Mouse (Mus musculus): ENCODE measurements around the gene Gm21719. TPM values are rescaled to one million over a fixed set of nuclear protein-coding genes. Genes with fewer than 3 reads are reported as not detected.
"Not testable (repeated sequence)": the region's sequence is repeated elsewhere in the genome, so short reads cannot be mapped to it uniquely, and the experiment has no call there.

The Gm21719 gene
- not detected in 2 replicates for polyA plus RNA-seq (2015; fragmentation: Nextera tagmentation; extraction: Ambion mirVana)

GRCm38 (mm10) chrY:6682772-6683171, at the start of gene Gm21719:
Gm21719 (minus strand) TSS chrY:6682872.
- not testable (repeated sequence) for ATAC-seq (ENCODE audit: insufficient number of reproducible peaks, low FRiP score, low TSS enrichment, low read depth); H3K4me1 ChIP-seq; H3K9ac ChIP-seq; H3K27ac ChIP-seq (replicated peaks); H3K4me3 ChIP-seq (replicated peaks); H3K9me3 ChIP-seq (replicated peaks); H3K27me3 ChIP-seq; H3K36me3 ChIP-seq; H3K4me2 ChIP-seq (replicated peaks)
- whole genome bisulfite sequencing = 40% methylated on average over 1 of the region's 1 CpGs

Other genes with a start within 250 kb of the Gm21719 start
- not detected in 2 replicates for gene Gm28919, start 99.3 kb downstream of the Gm21719 start, polyA plus RNA-seq (2015; fragmentation: Nextera tagmentation; extraction: Ambion mirVana)
- not detected in 2 replicates for gene Gm20830, start 235.4 kb upstream of the Gm21719 start, polyA plus RNA-seq (2015; fragmentation: Nextera tagmentation; extraction: Ambion mirVana)

All from embryonic facial prominence, embryonic 15.5 days (tissue).